Mouse (Mus musculus) limb, embryonic 14.5 days (tissue): ENCODE data around the gene Dgcr2. TPM values are rescaled to one million over a fixed set of nuclear protein-coding genes. Genes with fewer than 3 reads are reported as not detected.

ENCODE experiments used
- ATAC-seq: fragments of 200-750 bp; cut with Nextera tagmentation; 2 replicates; pipeline ENCODE4 v1.8.0; 2017; ENCODE audit warnings: low read depth, moderate number of reproducible peaks, moderate TSS enrichment; ENCODE audit not compliant: low FRiP score
- DNase-seq: peaks from one replicate; pipeline ENCODE4 v3.0.0-alpha.2; 2015; ENCODE audit warnings: low spot score
- H3K27ac ChIP-seq: fragments of 300-500 bp; sonication (generic); replicated peaks from 2 replicates; pipeline ENCODE4 v1.5.1; 2014; ENCODE audit warnings: low read depth, mild to moderate bottlenecking, low read length, moderate library complexity, mixed read lengths
- H3K27me3 ChIP-seq: fragments of 300-500 bp; sonication (generic); 2 replicates; pipeline ENCODE4 v1.6.1; 2014; ENCODE audit warnings: low read length, mixed read lengths; ENCODE audit not compliant: control insufficient read depth, insufficient read depth
- H3K36me3 ChIP-seq: fragments of 300-500 bp; sonication (generic); 2 replicates; pipeline ENCODE4 v1.6.1; 2014; ENCODE audit warnings: mild to moderate bottlenecking, low read length, moderate library complexity, mixed read lengths; ENCODE audit not compliant: control insufficient read depth, insufficient read depth
- H3K4me1 ChIP-seq: fragments of 300-500 bp; sonication (generic); 2 replicates; pipeline ENCODE4 v1.6.1; 2014; ENCODE audit warnings: antibody characterized with exemption, low read length, mixed read lengths; ENCODE audit not compliant: control insufficient read depth, insufficient read depth
- H3K4me2 ChIP-seq: fragments of 300-500 bp; sonication (generic); replicated peaks from 2 replicates; pipeline ENCODE4 v1.6.1; 2014; ENCODE audit warnings: low read depth, mild to moderate bottlenecking, low read length, moderate library complexity; ENCODE audit not compliant: severe bottlenecking
- H3K4me3 ChIP-seq: fragments of 300-500 bp; sonication (generic); replicated peaks from 2 replicates; pipeline ENCODE4 v1.5.1; 2014; ENCODE audit warnings: low read length
- H3K9ac ChIP-seq: fragments of 300-500 bp; sonication (generic); 2 replicates; pipeline ENCODE4 v1.6.1; 2014; ENCODE audit warnings: mild to moderate bottlenecking, low read depth, low read length, moderate library complexity; ENCODE audit not compliant: severe bottlenecking
- H3K9me3 ChIP-seq: fragments of 300-500 bp; sonication (generic); 2 replicates; pipeline ENCODE4 v1.6.1; 2016; ENCODE audit warnings: low read length; ENCODE audit not compliant: control insufficient read depth
- POLR2A ChIP-seq: fragments of 200-500 bp; IDR thresholded peaks from 2 replicates; pipeline ENCODE4 v1.8.0; 2012; ENCODE audit warnings: inconsistent platforms, mild to moderate bottlenecking, moderate library complexity, borderline replicate concordance; ENCODE audit not compliant: insufficient read depth, insufficient read length; ENCODE audit errors: extremely low read depth
- WGBS: fragments of 180-500 bp; shearing (Covaris S2); extraction: QIAGEN DNeasy Blood & Tissue Kit; methylation state at CpG from one replicate; pipeline ENCODE4 v1.1.7; 2014; 5-methylcytosine and 5-hydroxymethylcytosine counted together
- polyA plus RNA-seq, 2 experiments: library from polyadenylated mRNA; depleted of rRNA in 1 of 2; stranded (reverse) in 1 of 2; unstranded in 1 of 2; fragments of >200 nt; fragmentation: Nextera tagmentation in 1 of 2; extraction: Ambion mirVana in 1 of 2; gene quantifications; 2 replicates each; pipeline versions ENCODE4 v1.2.1 to v1.2.3; 2012 to 2014

Dgcr2 gene
- polyA plus RNA-seq, 2 experiments, result 90.2 to 116 TPM

GRCm38 (mm10) chr16:17848928-17849327 lies 49.4 kb downstream of the Dgcr2 start:
- Histone ChIP-seq H3K4me3 (no peak overlapping the region), H3K9ac (no peak overlapping the region), H3K9me3 (no peaks in the 10 kb centered on the region), H3K4me2 (no peak overlapping the region), H3K36me3 (peaks cover 91% of the 10 kb centered on the region), H3K27ac (no peak overlapping the region), H3K4me1 (no peaks in the 10 kb centered on the region), H3K27me3 (no peaks in the 10 kb centered on the region)
- TF ChIP-seq POLR2A, result no peak
- 24% methylated on average over 1 of the region's 1 CpGs for WGBS
- ATAC-seq, result peak; percentile 50; the same call in 1 of the 2 replicates
- DNase-seq, result peak; percentile 93

- peaks cover 92% of the 10 kb centered on the region for H3K36me3 ChIP-seq
- no peaks in the 10 kb centered on the region for H3K27me3 ChIP-seq
- no peak overlapping the region for H3K4me3 ChIP-seq
- 96% methylated on average over 6 of the region's 6 CpGs for WGBS
- H3K4me1 ChIP-seq, result no peaks in the 10 kb centered on the region
- H3K9me3 ChIP-seq, result no peaks in the 10 kb centered on the region
- TF ChIP-seq POLR2A, result no peak
- DNase-seq, result no peak
- no peak for ATAC-seq
- no peak overlapping the region for H3K9ac ChIP-seq
- no peak overlapping the region for H3K4me2 ChIP-seq
- H3K27ac ChIP-seq, result no peak overlapping the region
Measured at GRCm38 (mm10) chr16:17848431-17848830, 49.9 kb downstream of the Dgcr2 start.

- TF ChIP-seq POLR2A, result no peak
- Histone ChIP-seq H3K9ac (no peak overlapping the region), H3K27me3 (no peaks in the 10 kb centered on the region), H3K9me3 (no peaks in the 10 kb centered on the region), H3K4me3 (no peak overlapping the region), H3K4me1 (no peaks in the 10 kb centered on the region), H3K36me3 (peaks cover 93% of the 10 kb centered on the region), H3K27ac (no peak overlapping the region), H3K4me2 (no peak overlapping the region)
- ATAC-seq, result no peak
- 90% methylated on average over 10 of the region's 10 CpGs for whole genome bisulfite sequencing
- no peak for DNase-seq
Measured at GRCm38 (mm10) chr16:17843701-17844365, 54.5 kb downstream of the Dgcr2 start.

- Histone ChIP-seq H3K4me2 (no peak overlapping the region), H3K9ac (no peak overlapping the region), H3K9me3 (no peaks in the 10 kb centered on the region), H3K27ac (no peak overlapping the region), H3K27me3 (no peaks in the 10 kb centered on the region), H3K4me1 (no peaks in the 10 kb centered on the region), H3K4me3 (no peak overlapping the region), H3K36me3 (peaks cover 79% of the 10 kb centered on the region)
- 99% methylated on average over 7 of the region's 7 CpGs for WGBS
- ATAC-seq, result no peak
- no peak for TF ChIP-seq POLR2A
- DNase-seq, result no peak
Measured at GRCm38 (mm10) chr16:17842437-17842836, 55.9 kb downstream of the Dgcr2 start.

- Histone ChIP-seq H3K9ac (no peak overlapping the region), H3K9me3 (no peaks in the 10 kb centered on the region), H3K4me2 (no peak overlapping the region), H3K4me3 (no peak overlapping the region), H3K36me3 (peaks cover 54% of the 10 kb centered on the region), H3K4me1 (no peaks in the 10 kb centered on the region), H3K27me3 (peaks cover 8% of the 10 kb centered on the region), H3K27ac (no peak overlapping the region)
- no peak for TF ChIP-seq POLR2A
- WGBS, result 86% methylated on average over 4 of the region's 4 CpGs
- ATAC-seq, result no peak
- DNase-seq, result no peak
Measured at GRCm38 (mm10) chr16:17839976-17840375, 58.4 kb downstream of the Dgcr2 start.
